9 mouse cellular contexts compared by ENCODE assay signal in genomic region chr16:13130412-13130811, GRCm38 (mm10). TPM values are rescaled to one million over a fixed set of nuclear protein-coding genes. Genes with fewer than 3 reads are reported as not detected.
DNase-seq lines count a peak whose midpoint lies in the region; ATAC-seq lines count a peak whose summit lies in the region.
"Had no signal": no experiment of that assay in that cellular context is flagged by ENCODE, and none has a peak within 500 bp of the region (broad histone marks: within the 10 kb centered on the region; RNA-seq: fewer than 3 reads in every experiment).

No protein-coding gene starts in this region.

- peak; percentile 50 for DNase-seq in hindbrain, embryonic 10.5 days (ENCODE audit: low spot score)
- DNase-seq in hindbrain, embryonic 14.5 days (ENCODE audit: low spot score), result no peak
- peak; percentile 34 to 62 for DNase-seq in spleen, postnatal 10 days (ENCODE audit: low spot score in 2 of 2)
- no peak for DNase-seq in spleen, postnatal 36 days (ENCODE audit: low spot score in 2 of 2)
- DNase-seq in embryo, embryonic 10 days (ENCODE audit: low spot score), result peak; percentile 62
- DNase-seq in Muller cell, postnatal 12 days (ENCODE audit: inconsistent ontology term), result no peak
- no peak for DNase-seq in urinary bladder, postnatal 36 days (ENCODE audit: low spot score in 2 of 2)

- H3K27ac ChIP-seq in hindbrain, embryonic 10.5 days, result no peak overlapping the region
- no peak overlapping the region for H3K27ac ChIP-seq in hindbrain, embryonic 14.5 days
- H3K27ac ChIP-seq: embryonic facial prominence, embryonic 13.5 days had no signal

- ATAC-seq in hindbrain, embryonic 14.5 days (ENCODE audit: low FRiP score), result no peak
- peak; percentile 66 for ATAC-seq in megakaryocyte progenitor cell, adult 5-6 weeks (replicated peaks; ENCODE audit: poor library complexity)

- H3K9ac ChIP-seq in hindbrain, embryonic 14.5 days, result no peak overlapping the region
- H3K9ac ChIP-seq: embryonic facial prominence, embryonic 13.5 days had no signal

- H3K36me3 ChIP-seq in hindbrain, embryonic 10.5 days, result peaks cover 77% of the 10 kb centered on the region
- peaks cover 73% of the 10 kb centered on the region for H3K36me3 ChIP-seq in hindbrain, embryonic 14.5 days (replicated peaks; ENCODE audit: control insufficient read depth, insufficient read depth)

- WGBS in hindbrain, embryonic 10.5 days, result 46% methylated on average over 14 of the region's 14 CpGs
- 45% methylated on average over 14 of the region's 14 CpGs for WGBS in hindbrain, embryonic 14.5 days

- no peaks in the 10 kb centered on the region for H3K27me3 ChIP-seq in hindbrain, embryonic 10.5 days (ENCODE audit: insufficient read depth, poor library complexity, severe bottlenecking)
- no peaks in the 10 kb centered on the region for H3K27me3 ChIP-seq in hindbrain, embryonic 14.5 days (ENCODE audit: control insufficient read depth, insufficient read depth, low read length)
- H3K27me3 ChIP-seq: embryonic facial prominence, embryonic 13.5 days had no signal

- no peaks in the 10 kb centered on the region for H3K4me1 ChIP-seq in hindbrain, embryonic 10.5 days (replicated peaks)
- no peaks in the 10 kb centered on the region for H3K4me1 ChIP-seq in hindbrain, embryonic 14.5 days (replicated peaks; ENCODE audit: control insufficient read depth, insufficient read depth, low read length)
- H3K4me1 ChIP-seq: embryonic facial prominence, embryonic 13.5 days had no signal

- H3K4me2 ChIP-seq in hindbrain, embryonic 14.5 days (replicated peaks), result no peak overlapping the region
- H3K4me2 ChIP-seq: embryonic facial prominence, embryonic 13.5 days had no signal

- no peaks in the 10 kb centered on the region for H3K9me3 ChIP-seq in hindbrain, embryonic 10.5 days
- H3K9me3 ChIP-seq in hindbrain, embryonic 14.5 days (ENCODE audit: control insufficient read depth, low read length), result no peaks in the 10 kb centered on the region
- H3K9me3 ChIP-seq: embryonic facial prominence, embryonic 13.5 days had no signal

- H3K4me3 ChIP-seq in hindbrain, embryonic 10.5 days, result no peak overlapping the region
- H3K4me3 ChIP-seq in hindbrain, embryonic 14.5 days (replicated peaks; ENCODE audit: low read length), result no peak overlapping the region
- H3K4me3 ChIP-seq: embryonic facial prominence, embryonic 13.5 days had no signal

RNA-seq across cellular contexts. Expression of gene Ercc4, which starts 20.9 kb away (rescaled TPM):
- 12.8 and 12.9 TPM in 2 replicates for polyA plus RNA-seq in hindbrain, embryonic 10.5 days (2016; fragmentation: Nextera tagmentation; extraction: Ambion mirVana)
- 16.3 and 17.3 TPM in 2 replicates for polyA plus RNA-seq in hindbrain, embryonic 14.5 days (2014; fragmentation: Nextera tagmentation; extraction: Ambion mirVana)
- 9.2 and 11.8 TPM in 2 replicates for total RNA-seq in megakaryocyte progenitor cell, adult 5-6 weeks (2015)
- total RNA-seq in megakaryocyte progenitor cell, adult 5-6 weeks (2017), result 8.7 and 12.9 TPM in 2 replicates

Comparison
In these comparisons a context has a peak if more than half of its experiments do, and no peak if none do; other contexts are left out.
1. DNase-seq: peak in hindbrain, embryonic 10.5 days (single experiment), spleen, postnatal 10 days (2 of 2) and embryo, embryonic 10 days (single experiment); none in hindbrain, embryonic 14.5 days (single experiment), spleen, postnatal 36 days (0 of 2), Muller cell, postnatal 12 days (single experiment) and urinary bladder, postnatal 36 days (0 of 2).